Mouse (Mus musculus): ENCODE results near the gene Cyth2. TPM values are rescaled to one million over a fixed set of nuclear protein-coding genes. Genes with fewer than 3 reads are reported as not detected.

Cyth2 gene
- total and polyA plus RNA-seq, 3 experiments, result 27.3 to 61.9 (median 59.1) TPM

DNA sequence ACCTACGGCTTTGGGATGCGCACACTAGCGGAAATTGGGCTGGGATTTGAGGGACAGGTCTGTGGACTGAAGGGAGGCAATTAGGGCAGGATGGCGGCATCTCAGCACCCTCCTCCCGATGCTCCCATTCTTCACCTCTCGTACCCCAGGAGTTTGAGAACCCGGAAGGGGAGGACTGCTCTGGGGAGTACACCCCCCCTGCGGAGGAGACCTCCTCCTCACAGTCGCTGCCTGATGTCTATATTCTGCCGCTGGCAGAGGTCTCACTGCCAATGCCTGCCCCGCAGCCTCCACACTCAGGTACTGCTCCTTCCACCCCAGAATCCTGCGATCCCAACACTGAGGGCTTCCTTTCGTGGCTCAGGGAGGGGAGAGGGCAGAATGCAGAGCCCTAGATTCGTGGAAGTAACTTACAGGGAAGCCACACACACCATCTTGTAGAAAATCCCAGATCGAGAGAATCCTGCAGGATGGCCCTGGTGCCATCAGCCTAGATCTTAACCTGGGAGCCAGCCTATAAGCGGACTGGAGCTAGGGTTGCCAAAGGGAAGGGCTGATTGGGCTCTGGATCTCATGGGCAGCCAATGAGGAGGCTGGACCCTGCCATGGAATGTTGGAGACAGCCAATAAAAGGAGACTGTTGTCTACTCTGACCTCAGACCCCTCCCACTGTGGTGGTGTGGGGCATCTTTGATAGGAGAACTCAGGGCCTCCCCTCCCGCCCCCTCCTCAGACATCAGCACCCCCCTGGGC lies 27.5 kb downstream of the Cyth2 start:
- Histone ChIP-seq H3K36me3 (ENCODE audit: control insufficient read depth, insufficient read depth, low read length) (no peaks in the 10 kb centered on the region), H3K27ac (no peak overlapping the region), H3K27me3 (ENCODE audit: control insufficient read depth, insufficient read depth, low read length) (peaks cover 12% of the 10 kb centered on the region; the same call in 1 of the 2 replicates), H3K4me3 (no peak overlapping the region), H3K79me2 (replicated peaks; ENCODE audit: control insufficient read depth, insufficient read depth, low read length) (no peaks in the 10 kb centered on the region), H3K4me1 (ENCODE audit: control insufficient read depth, insufficient read depth, low read length) (no peaks in the 10 kb centered on the region), H3K9ac (ENCODE audit: low read depth, low read length) (no peak overlapping the region)
- 14% methylated on average over 17 of the region's 17 CpGs for WGBS
- no peak for DNase-seq
- no peak for TF ChIP-seq POLR2A (IDR thresholded peaks at IDR 0.05; ENCODE audit: insufficient read depth, low read depth, low read length)
- TF ChIP-seq CTCF (IDR thresholded peaks at IDR 0.05), result no peak
- no peak for TF ChIP-seq EP300 (IDR thresholded peaks at IDR 0.05; ENCODE audit: insufficient read depth, low read depth, low read length)
- intact Hi-C loops (cut with DNase I), result no loop called here

DNA sequence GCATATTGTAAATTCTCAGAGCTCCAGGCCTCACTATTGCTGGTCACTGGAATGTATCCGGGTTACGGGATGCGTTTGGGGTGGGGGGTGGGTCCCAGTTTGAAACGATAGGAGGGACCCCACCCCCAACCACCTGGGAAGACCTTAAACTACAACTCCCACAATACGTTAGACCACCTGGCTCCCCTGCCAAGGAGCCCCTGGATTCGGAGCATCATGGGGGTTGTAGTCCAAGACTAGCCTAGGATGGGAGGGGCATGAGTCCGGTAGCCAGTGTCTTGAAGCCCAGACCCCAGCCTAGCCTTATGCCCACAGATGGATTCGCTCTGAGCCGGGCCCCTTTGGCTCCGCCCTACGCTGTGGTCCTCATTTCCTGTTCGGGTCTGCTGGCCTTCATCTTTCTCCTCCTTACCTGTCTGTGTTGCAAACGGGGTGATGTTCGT lies 28.2 kb downstream of the Cyth2 start:
- Histone ChIP-seq H3K9ac (ENCODE audit: low read depth, low read length) (no peak overlapping the region), H3K36me3 (ENCODE audit: control insufficient read depth, insufficient read depth, low read length) (no peaks in the 10 kb centered on the region), H3K4me3 (no peak overlapping the region), H3K4me1 (ENCODE audit: control insufficient read depth, insufficient read depth, low read length) (no peaks in the 10 kb centered on the region), H3K27me3 (ENCODE audit: control insufficient read depth, insufficient read depth, low read length) (peaks cover 12% of the 10 kb centered on the region; the same call in 1 of the 2 replicates), H3K79me2 (replicated peaks; ENCODE audit: control insufficient read depth, insufficient read depth, low read length) (no peaks in the 10 kb centered on the region), H3K27ac (no peak overlapping the region)
- WGBS, result 5% methylated on average over 14 of the region's 14 CpGs
- DNase-seq, result no peak
- TF ChIP-seq POLR2A (IDR thresholded peaks at IDR 0.05; ENCODE audit: insufficient read depth, low read depth, low read length), result no peak
- TF ChIP-seq CTCF (IDR thresholded peaks at IDR 0.05), result no peak
- TF ChIP-seq EP300 (IDR thresholded peaks at IDR 0.05; ENCODE audit: insufficient read depth, low read depth, low read length), result no peak
- intact Hi-C loops (cut with DNase I), result no loop called here

DNA sequence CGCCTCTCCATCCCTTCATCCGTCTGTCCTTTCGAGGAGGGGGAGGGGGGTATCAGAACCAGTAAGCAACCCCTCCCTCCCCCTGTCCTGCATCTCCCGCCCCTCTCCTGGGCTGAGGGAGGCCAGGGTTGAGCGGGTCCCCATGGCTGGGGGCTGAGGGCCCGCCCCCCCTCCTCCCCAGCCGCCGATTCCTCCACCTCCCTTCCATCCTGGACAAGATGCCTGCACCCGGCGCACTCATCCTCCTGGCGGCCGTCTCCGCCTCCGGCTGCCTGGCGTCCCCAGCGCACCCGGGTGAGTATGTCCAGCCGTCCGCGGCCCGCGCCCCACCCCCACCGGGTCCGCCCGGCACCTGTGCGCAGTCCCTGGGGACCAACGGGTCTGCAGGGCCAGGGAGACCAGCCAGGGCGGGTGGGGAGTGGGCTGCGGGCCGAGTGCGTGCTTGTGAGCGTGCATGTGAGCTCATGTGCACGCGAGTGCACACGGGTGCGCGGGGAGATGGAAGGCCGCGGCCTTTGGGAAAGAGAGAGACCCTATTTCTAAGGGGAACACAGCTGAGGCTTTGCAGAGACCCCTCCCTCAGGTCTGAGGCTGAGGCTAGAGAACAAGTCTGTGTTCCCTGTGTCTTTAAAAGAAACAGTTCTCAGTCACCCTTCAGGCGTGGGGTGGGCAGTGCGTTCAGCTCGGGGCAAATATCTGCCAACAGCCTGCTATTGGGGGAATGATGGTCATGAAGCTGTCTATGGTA lies 28.8 kb downstream of the Cyth2 start:
- Histone ChIP-seq H3K4me3 (no peak overlapping the region), H3K36me3 (ENCODE audit: control insufficient read depth, insufficient read depth, low read length) (no peaks in the 10 kb centered on the region), H3K27me3 (ENCODE audit: control insufficient read depth, insufficient read depth, low read length) (peaks cover 12% of the 10 kb centered on the region; the same call in 1 of the 2 replicates), H3K4me1 (ENCODE audit: control insufficient read depth, insufficient read depth, low read length) (no peaks in the 10 kb centered on the region), H3K9ac (ENCODE audit: low read depth, low read length) (no peak overlapping the region; the same call in 1 of the 2 replicates), H3K27ac (no peak overlapping the region), H3K79me2 (replicated peaks; ENCODE audit: control insufficient read depth, insufficient read depth, low read length) (no peaks in the 10 kb centered on the region)
- no peak for DNase-seq
- no peak for TF ChIP-seq EP300 (IDR thresholded peaks at IDR 0.05; ENCODE audit: insufficient read depth, low read depth, low read length)
- TF ChIP-seq CTCF (IDR thresholded peaks at IDR 0.05), result no peak
- no peak for TF ChIP-seq POLR2A (IDR thresholded peaks at IDR 0.05; ENCODE audit: insufficient read depth, low read depth, low read length)
- intact Hi-C loops (cut with DNase I), result no loop called here
- 2% methylated on average over 39 of the region's 42 CpGs for WGBS

- H3K36me3 ChIP-seq (ENCODE audit: control insufficient read depth, insufficient read depth, low read length), result no peaks in the 10 kb centered on the region
- DNase-seq, result no peak
- peak within 1 kb of the TSS; percentile 50 for H3K4me3 ChIP-seq
- no peak within 1 kb of the TSS for H3K27ac ChIP-seq
- H3K27me3 ChIP-seq (ENCODE audit: control insufficient read depth, insufficient read depth, low read length), result peaks cover 12% of the 10 kb centered on the region; the same call in 1 of the 2 replicates
- no peaks in the 10 kb centered on the region for H3K4me1 ChIP-seq (ENCODE audit: control insufficient read depth, insufficient read depth, low read length)
- WGBS, result 25% methylated on average over 19 of the region's 20 CpGs
- intact Hi-C loops (cut with DNase I), result no loop called here
- H3K79me2 ChIP-seq (replicated peaks; ENCODE audit: control insufficient read depth, insufficient read depth, low read length), result no peaks in the 10 kb centered on the region
- TF ChIP-seq POLR2A (IDR thresholded peaks at IDR 0.05; ENCODE audit: insufficient read depth, low read depth, low read length) (no peak), EP300 (IDR thresholded peaks at IDR 0.05; ENCODE audit: insufficient read depth, low read depth, low read length) (no peak), CTCF (IDR thresholded peaks at IDR 0.05) (no peak)
- H3K9ac ChIP-seq (ENCODE audit: low read depth, low read length), result peak within 1 kb of the TSS; percentile 54
Observed at GRCm38 (mm10) chr7:45784524-45785372, 29.6 kb downstream of the Cyth2 start, which contains the start of gene Sult2b1. Gene Sult2b1, minus strand, starts transcription at chr7:45784669.

DNA sequence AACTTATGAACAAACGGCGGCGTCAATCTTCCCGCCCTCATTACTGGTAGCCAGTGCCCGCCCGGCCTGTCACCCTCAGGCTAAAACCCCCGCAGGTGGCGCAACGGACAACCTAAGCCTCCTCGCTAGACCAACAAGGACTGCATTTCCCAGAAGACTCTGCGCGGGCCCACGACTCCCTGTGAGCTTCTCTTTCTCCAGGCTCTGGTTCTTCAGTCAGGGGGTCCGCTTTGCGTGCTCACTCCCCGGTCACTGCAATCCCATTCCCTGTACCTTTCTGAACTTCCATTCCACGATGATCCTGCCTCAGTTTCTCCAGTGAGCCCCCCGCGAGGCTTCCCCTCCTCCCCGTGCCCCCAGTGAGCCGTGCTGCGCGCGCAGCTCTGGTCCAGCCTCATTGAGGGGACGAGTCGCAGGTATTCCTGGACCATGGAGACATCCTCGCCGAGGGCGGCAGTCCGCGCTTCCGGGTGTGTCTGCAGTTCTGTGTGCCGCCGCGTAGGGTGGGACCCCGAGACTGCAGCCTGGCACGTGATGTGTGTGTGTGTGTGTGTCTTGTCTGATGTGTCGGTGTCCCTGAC lies 30.8 kb downstream of the Cyth2 start, which contains the start of gene Lmtk3:
Gene Lmtk3, plus strand, starts transcription at position 228 of the 581 bp plus-strand sequence.
- Histone ChIP-seq H3K4me1 (ENCODE audit: control insufficient read depth, insufficient read depth, low read length) (no peaks in the 10 kb centered on the region), H3K9ac (ENCODE audit: low read depth, low read length) (peak within 1 kb of the TSS; percentile 54), H3K27ac (no peak within 1 kb of the TSS), H3K36me3 (ENCODE audit: control insufficient read depth, insufficient read depth, low read length) (no peaks in the 10 kb centered on the region), H3K27me3 (ENCODE audit: control insufficient read depth, insufficient read depth, low read length) (peaks cover 12% of the 10 kb centered on the region; the same call in 1 of the 2 replicates), H3K4me3 (peak within 1 kb of the TSS; percentile 50), H3K79me2 (replicated peaks; ENCODE audit: control insufficient read depth, insufficient read depth, low read length) (no peaks in the 10 kb centered on the region)
- intact Hi-C loops (cut with DNase I), result no loop called here
- TF ChIP-seq EP300 (IDR thresholded peaks at IDR 0.05; ENCODE audit: insufficient read depth, low read depth, low read length) (no peak), CTCF (IDR thresholded peaks at IDR 0.05) (peak; percentile 29)
- WGBS, result 1% methylated on average over 38 of the region's 38 CpGs
- peak in 1 of 2 experiments; percentile 42 for DNase-seq
